Mouse (Mus musculus) intestine, postnatal 0 days (tissue): Measurements from ENCODE around the gene 3110001I22Rik. TPM values are rescaled to one million over a fixed set of nuclear protein-coding genes. Genes with fewer than 3 reads are reported as not detected.
"Not testable (repeated sequence)": the region's sequence is repeated elsewhere in the genome, so short reads cannot be mapped to it uniquely, and the experiment has no call there.

Experiments used
- ATAC-seq: fragments of 200-750 bp; cut with Nextera tagmentation; 2 replicates; pipeline ENCODE4 v1.8.0; 2017; ENCODE audit warnings: mild to moderate bottlenecking, moderate TSS enrichment, moderate library complexity
- H3K27ac ChIP-seq: fragments of 300-500 bp; sonication (generic); 2 replicates; pipeline ENCODE4 v1.5.1; 2014; ENCODE audit warnings: mild to moderate bottlenecking, low read depth, low read length, moderate library complexity
- H3K27me3 ChIP-seq: fragments of 300-500 bp; sonication (generic); replicated peaks from 2 replicates; pipeline ENCODE4 v1.6.1; 2014; ENCODE audit warnings: low read length, mixed read lengths; ENCODE audit not compliant: control insufficient read depth, insufficient read depth
- H3K36me3 ChIP-seq: fragments of 300-500 bp; sonication (generic); 2 replicates; pipeline ENCODE4 v1.6.1; 2014; ENCODE audit warnings: mild to moderate bottlenecking, moderate library complexity; ENCODE audit not compliant: control insufficient read depth, insufficient read depth
- H3K4me1 ChIP-seq: fragments of 300-500 bp; sonication (generic); replicated peaks from 2 replicates; pipeline ENCODE4 v1.6.1; 2014; ENCODE audit warnings: antibody characterized with exemption, low read length, mixed read lengths; ENCODE audit not compliant: control insufficient read depth, insufficient read depth
- H3K4me2 ChIP-seq: fragments of 300-500 bp; sonication (generic); replicated peaks from 2 replicates; pipeline ENCODE4 v1.6.1; 2014; ENCODE audit warnings: low read depth, mild to moderate bottlenecking, moderate library complexity
- H3K4me3 ChIP-seq: fragments of 300-500 bp; sonication (generic); 2 replicates; pipeline ENCODE4 v1.5.1; 2014; ENCODE audit warnings: low read depth, low read length
- H3K9ac ChIP-seq: fragments of 300-500 bp; sonication (generic); 2 replicates; pipeline ENCODE4 v1.6.1; 2014; ENCODE audit warnings: mild to moderate bottlenecking, low read depth, low read length
- H3K9me3 ChIP-seq: fragments of 300-500 bp; sonication (generic); 2 replicates; pipeline ENCODE4 v1.6.1; 2016; ENCODE audit warnings: mixed run types; ENCODE audit not compliant: control insufficient read depth
- CTCF ChIP-seq: sonication (generic); IDR thresholded peaks from 2 replicates; pipeline ENCODE4 v1.5.1; 2016; ENCODE audit warnings: low read depth, mild to moderate bottlenecking, control low read depth, antibody characterized with exemption, moderate library complexity
- WGBS: fragments of 180-500 bp; shearing (Covaris S2); extraction: QIAGEN DNeasy Blood & Tissue Kit; methylation state at CpG from one replicate; pipeline ENCODE4 v1.1.7; 2014; 5-methylcytosine and 5-hydroxymethylcytosine counted together
- polyA plus RNA-seq: library from polyadenylated mRNA; unstranded; fragments of >200 nt; fragmentation: Nextera tagmentation; extraction: Ambion mirVana; gene quantifications from 2 replicates; pipeline ENCODE4 v1.2.1, GENCODE M21; 2015

The 3110001I22Rik gene
- polyA plus RNA-seq, 1 experiment from 2014 or later, result 2.5 TPM

GRCm38 (mm10) chr16:13645930-13646329 is 25.8 kb upstream of the 3110001I22Rik start:
- WGBS, result 74% methylated on average over 4 of the region's 4 CpGs
- no peak for ATAC-seq
- H3K9me3 ChIP-seq, result no peaks in the 10 kb centered on the region
- no peak overlapping the region for H3K4me2 ChIP-seq
- H3K27ac ChIP-seq, result no peak overlapping the region
- no peaks in the 10 kb centered on the region for H3K4me1 ChIP-seq
- H3K4me3 ChIP-seq, result no peak overlapping the region
- no peak overlapping the region for H3K9ac ChIP-seq
- peaks cover 39% of the 10 kb centered on the region for H3K36me3 ChIP-seq
- no peaks in the 10 kb centered on the region for H3K27me3 ChIP-seq
- no peak for TF ChIP-seq CTCF

GRCm38 (mm10) chr16:13658886-13659285 is 12.8 kb upstream of the 3110001I22Rik start:
- Histone ChIP-seq H3K36me3 (peaks cover 43% of the 10 kb centered on the region), H3K27me3 (no peaks in the 10 kb centered on the region), H3K9me3 (no peaks in the 10 kb centered on the region), H3K4me1 (no peaks in the 10 kb centered on the region), H3K27ac (no peak overlapping the region), H3K4me2 (no peak overlapping the region), H3K4me3 (no peak overlapping the region), H3K9ac (no peak overlapping the region)
- TF ChIP-seq CTCF, result no peak
- ATAC-seq, result no peak
- 89% methylated on average over 3 of the region's 3 CpGs for WGBS

- ATAC-seq, result no peak
- H3K4me1 ChIP-seq, result no peaks in the 10 kb centered on the region
- H3K27me3 ChIP-seq, result no peaks in the 10 kb centered on the region
- WGBS, result 91% methylated on average over 9 of the region's 9 CpGs
- no peak overlapping the region for H3K4me3 ChIP-seq
- no peaks in the 10 kb centered on the region for H3K9me3 ChIP-seq
- H3K9ac ChIP-seq, result no peak overlapping the region
- no peak overlapping the region for H3K4me2 ChIP-seq
- H3K36me3 ChIP-seq, result peaks cover 47% of the 10 kb centered on the region
- TF ChIP-seq CTCF, result no peak
- no peak overlapping the region for H3K27ac ChIP-seq
These were observed 11.0 kb upstream of the 3110001I22Rik start for GRCm38 (mm10) chr16:13660736-13661135.

GRCm38 (mm10) chr16:13667878-13668343 is 3.8 kb upstream of the 3110001I22Rik start, which contains the start of gene Parn:
TSS of gene Parn (minus strand) at chr16:13668170.
- no peaks in the 10 kb centered on the region for H3K9me3 ChIP-seq
- peak within 1 kb of the TSS; percentile 72 for H3K4me3 ChIP-seq
- peak; percentile 65 for ATAC-seq
- H3K27ac ChIP-seq, result peak within 1 kb of the TSS; percentile 46
- H3K4me2 ChIP-seq, result peak within 1 kb of the TSS; percentile 88
- no peak for TF ChIP-seq CTCF
- H3K4me1 ChIP-seq, result no peaks in the 10 kb centered on the region
- 0% methylated on average over 35 of the region's 35 CpGs for WGBS
- peaks cover 24% of the 10 kb centered on the region for H3K36me3 ChIP-seq
- H3K9ac ChIP-seq, result peak within 1 kb of the TSS; percentile 74
- no peaks in the 10 kb centered on the region for H3K27me3 ChIP-seq

GRCm38 (mm10) chr16:13668402-13669108 is 3.2 kb upstream of the 3110001I22Rik start:
- Histone ChIP-seq H3K4me1 (no peaks in the 10 kb centered on the region), H3K4me3 (peak overlapping the region; percentile 72), H3K4me2 (peak overlapping the region; percentile 88), H3K9me3 (no peaks in the 10 kb centered on the region), H3K27me3 (no peaks in the 10 kb centered on the region), H3K9ac (no peak overlapping the region), H3K27ac (0 out of 2 replicates have a peak overlapping the region, but pooled peaks have one; percentile 46), H3K36me3 (peaks cover 19% of the 10 kb centered on the region)
- no peak for TF ChIP-seq CTCF
- 78% methylated on average over 10 of the region's 10 CpGs for WGBS
- ATAC-seq, result no peak

- H3K4me1 ChIP-seq, result no peaks in the 10 kb centered on the region
- no peaks in the 10 kb centered on the region for H3K9me3 ChIP-seq
- H3K27me3 ChIP-seq, result no peaks in the 10 kb centered on the region
- peaks cover 18% of the 10 kb centered on the region for H3K36me3 ChIP-seq
- WGBS, result 91% methylated on average over 1 of the region's 1 CpGs
- no peak for TF ChIP-seq CTCF
- no peak overlapping the region for H3K27ac ChIP-seq
- H3K4me2 ChIP-seq, result no peak overlapping the region
- no peak for ATAC-seq
- no peak overlapping the region for H3K9ac ChIP-seq
- no peak overlapping the region for H3K4me3 ChIP-seq
These were observed 2.4 kb upstream of the 3110001I22Rik start for GRCm38 (mm10) chr16:13669282-13669681.

- Histone ChIP-seq H3K4me3 (peak overlapping the region; percentile 94; the same call in 1 of the 2 replicates), H3K4me2 (peak overlapping the region; percentile 90)
- H3K27ac ChIP-seq, H3K27me3 ChIP-seq, ATAC-seq, H3K9me3 ChIP-seq, H3K9ac ChIP-seq, H3K4me1 ChIP-seq, H3K36me3 ChIP-seq: not testable (repeated sequence)
- 69% methylated on average over 5 of the region's 5 CpGs for WGBS
These were observed 833 bp upstream of the 3110001I22Rik start for GRCm38 (mm10) chr16:13670896-13671295.
